Comparison of ENCODE assay signal across 8 mouse cellular contexts in the genomic region with DNA sequence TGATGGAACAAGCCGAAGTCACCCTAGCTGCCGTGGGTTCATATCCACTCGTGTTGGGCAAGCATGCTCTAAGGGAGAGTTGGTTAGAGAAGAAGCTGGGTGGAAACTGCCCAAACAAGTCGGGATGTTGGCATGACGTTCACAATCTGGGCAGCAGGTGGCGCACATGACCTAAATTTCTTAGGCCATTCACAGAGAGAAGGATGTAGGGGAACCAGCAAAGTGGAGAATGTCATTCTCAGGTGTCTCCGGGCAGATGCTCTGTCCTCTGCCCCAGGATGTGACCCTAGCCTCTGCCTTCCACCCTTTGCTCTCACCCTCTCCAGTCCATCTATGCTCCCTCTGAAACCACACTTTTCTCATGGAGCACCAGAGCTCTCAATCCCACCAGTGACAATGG.
DNase-seq lines count a peak whose midpoint lies in the region; ATAC-seq and TF ChIP-seq lines count a peak whose summit lies in the region.

No protein-coding gene starts in this region.

- no peak overlapping the region for H3K27ac ChIP-seq in kidney, embryonic 14.5 days (ENCODE audit: low read depth, low read length)
- no peak overlapping the region for H3K27ac ChIP-seq in limb, embryonic 14.5 days (replicated peaks; ENCODE audit: low read depth, low read length)

- 12% methylated on average over 7 of the region's 7 CpGs for WGBS in kidney, embryonic 14.5 days
- WGBS in limb, embryonic 14.5 days, result 10% methylated on average over 7 of the region's 7 CpGs

- no peaks in the 10 kb centered on the region for H3K4me1 ChIP-seq in kidney, embryonic 14.5 days (ENCODE audit: control insufficient read depth, insufficient read depth, low read length)
- 0 out of 2 replicates have a peak, but pooled peaks cover 4% of the 10 kb centered on the region for H3K4me1 ChIP-seq in limb, embryonic 14.5 days (ENCODE audit: control insufficient read depth, insufficient read depth, low read length)

- H3K27me3 ChIP-seq in kidney, embryonic 14.5 days (ENCODE audit: control insufficient read depth, insufficient read depth, low read length), result no peaks in the 10 kb centered on the region
- H3K27me3 ChIP-seq in limb, embryonic 14.5 days (ENCODE audit: control insufficient read depth, insufficient read depth, low read length), result no peaks in the 10 kb centered on the region

- intact Hi-C loops in gastrocnemius, postnatal 36 days (cut with DNase I), result loop anchor here (1.0 to 5.0 kb wide), 4 partner anchors 24 to 169 kb away; no protein-coding TSS in a partner anchor

- no peak overlapping the region for H3K9ac ChIP-seq in kidney, embryonic 14.5 days (ENCODE audit: low read depth, low read length)
- H3K9ac ChIP-seq in limb, embryonic 14.5 days (ENCODE audit: low read depth, low read length, severe bottlenecking), result no peak overlapping the region

- ATAC-seq in common myeloid progenitor, adult 5-6 weeks (replicated peaks; ENCODE audit: low read depth, poor library complexity, severe bottlenecking), result peak; percentile 70
- 0 out of 2 replicates have a peak, but pooled peaks have one; percentile 64 for ATAC-seq in kidney, embryonic 14.5 days (ENCODE audit: low FRiP score, low TSS enrichment)
- ATAC-seq in limb, embryonic 14.5 days (ENCODE audit: low FRiP score, low read depth), result no peak

- H3K4me3 ChIP-seq in kidney, embryonic 14.5 days (ENCODE audit: low read length), result no peak overlapping the region
- no peak overlapping the region for H3K4me3 ChIP-seq in limb, embryonic 14.5 days (replicated peaks; ENCODE audit: low read length)

- DNase-seq in 416B (ENCODE audit: low read depth) (peak; percentile 69), adipocyte (ENCODE audit: low spot score) (peak; percentile 84)
- DNase-seq in gastrocnemius, postnatal 36 days, result peak; percentile 71 to 84
- peak; percentile 90 for DNase-seq in limb, embryonic 14.5 days (ENCODE audit: low spot score)
- peak; percentile 42 to 69 for DNase-seq in natural killer cell, adult 2 months (ENCODE audit: low spot score in 2 of 2)
- DNase-seq in spleen, postnatal 4 days (ENCODE audit: low spot score in 2 of 2), result peak; percentile 61 to 81

- no peak overlapping the region for H3K4me2 ChIP-seq in kidney, embryonic 14.5 days (replicated peaks; ENCODE audit: low read depth, low read length)
- H3K4me2 ChIP-seq in limb, embryonic 14.5 days (replicated peaks; ENCODE audit: low read depth, low read length, severe bottlenecking), result no peak overlapping the region

- H3K36me3 ChIP-seq in kidney, embryonic 14.5 days (ENCODE audit: control insufficient read depth, insufficient read depth, low read length), result no peaks in the 10 kb centered on the region
- no peaks in the 10 kb centered on the region for H3K36me3 ChIP-seq in limb, embryonic 14.5 days (ENCODE audit: control insufficient read depth, insufficient read depth, low read length)

- H3K9me3 ChIP-seq in kidney, embryonic 14.5 days (ENCODE audit: control insufficient read depth, low read length), result no peaks in the 10 kb centered on the region
- no peaks in the 10 kb centered on the region for H3K9me3 ChIP-seq in limb, embryonic 14.5 days (ENCODE audit: control insufficient read depth, low read length)

- no peak for TF ChIP-seq POLR2A in limb, embryonic 14.5 days (IDR thresholded peaks at IDR 0.05; ENCODE audit: borderline replicate concordance, extremely low read depth, insufficient read depth, insufficient read length)
